ENCODE assay signal across 15 mouse cellular contexts in genomic region chr19:59852011-59852738, GRCm38 (mm10).
"Had no signal": no experiment of that assay in that cellular context is flagged by ENCODE, and none has a peak within 500 bp of the region (broad histone marks: within the 10 kb centered on the region; RNA-seq: fewer than 3 reads in every experiment).

No protein-coding gene starts in this region.

- H3K4me2 ChIP-seq: liver, embryonic 15.5 days; lung, embryonic 14.5 days; midbrain, embryonic 12.5 days; midbrain, embryonic 15.5 days; neural tube, embryonic 12.5 days; stomach, embryonic 15.5 days had no signal

- H3K36me3 ChIP-seq: liver, embryonic 15.5 days; midbrain, embryonic 12.5 days; midbrain, embryonic 15.5 days; neural tube, embryonic 12.5 days; stomach, embryonic 15.5 days had no signal

- H3K4me3 ChIP-seq: liver, embryonic 15.5 days; megakaryocyte, embryonic 14.5 days; midbrain, embryonic 12.5 days; midbrain, embryonic 15.5 days; neural tube, embryonic 12.5 days; stomach, embryonic 15.5 days had no signal

- H3K9me3 ChIP-seq: liver, embryonic 15.5 days; midbrain, embryonic 12.5 days; midbrain, embryonic 15.5 days; neural tube, embryonic 12.5 days; stomach, embryonic 15.5 days had no signal

- H3K27me3 ChIP-seq: liver, embryonic 15.5 days; megakaryocyte, embryonic 14.5 days; midbrain, embryonic 12.5 days; midbrain, embryonic 15.5 days; neural tube, embryonic 12.5 days; stomach, embryonic 15.5 days had no signal

- H3K4me1 ChIP-seq: liver, embryonic 15.5 days; megakaryocyte, embryonic 14.5 days; midbrain, embryonic 15.5 days; neural tube, embryonic 12.5 days; stomach, embryonic 15.5 days had no signal

- H3K27ac ChIP-seq: liver, embryonic 15.5 days; midbrain, embryonic 12.5 days; midbrain, embryonic 15.5 days; neural tube, embryonic 12.5 days; stomach, embryonic 15.5 days; stomach, postnatal 0 days had no signal

- H3K9ac ChIP-seq: liver, embryonic 15.5 days; lung, embryonic 14.5 days; midbrain, embryonic 12.5 days; midbrain, embryonic 15.5 days; neural tube, embryonic 12.5 days; stomach, embryonic 15.5 days had no signal

- DNase-seq: lung, adult 18-20 months; lung, embryonic 14.5 days; lung, postnatal 10 days; lung, postnatal 4 days; right cerebral cortex, postnatal 14 days; thymus, adult 2 months; thymus, postnatal 25 days; thymus, postnatal 4 days had no signal

- ATAC-seq: midbrain, embryonic 15.5 days had no signal
